Mouse (Mus musculus) frontal cortex, postnatal 14 days (tissue): ENCODE measurements around the gene Tmem202.

ENCODE experiments used
- DNase-seq, 2 experiments: peaks; one replicate each; pipeline ENCODE4 v3.0.0; 2022; ENCODE audit warnings: low spot score in 2 of 2

Gene Tmem202

DNA sequence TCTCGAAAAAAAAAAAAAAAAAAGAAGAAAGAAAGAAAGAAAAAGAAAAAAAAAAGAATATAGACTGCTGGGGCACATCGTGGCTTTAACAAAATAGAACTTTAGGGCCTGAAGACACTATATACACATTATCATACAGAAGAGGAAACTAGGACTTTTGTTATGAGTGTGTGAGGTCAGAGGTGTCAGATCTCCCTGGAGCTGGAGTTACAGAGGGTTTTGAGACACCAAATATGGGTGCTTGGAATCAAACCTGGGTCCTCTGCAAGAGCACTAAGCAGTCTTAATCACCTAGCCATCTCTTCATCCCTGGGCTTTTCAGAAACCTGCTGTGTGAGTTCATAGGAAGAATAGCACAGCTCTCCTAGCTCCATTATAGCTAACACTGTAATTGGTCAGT, 6.2 kb downstream of the Tmem202 start:
- no peak for DNase-seq

DNA sequence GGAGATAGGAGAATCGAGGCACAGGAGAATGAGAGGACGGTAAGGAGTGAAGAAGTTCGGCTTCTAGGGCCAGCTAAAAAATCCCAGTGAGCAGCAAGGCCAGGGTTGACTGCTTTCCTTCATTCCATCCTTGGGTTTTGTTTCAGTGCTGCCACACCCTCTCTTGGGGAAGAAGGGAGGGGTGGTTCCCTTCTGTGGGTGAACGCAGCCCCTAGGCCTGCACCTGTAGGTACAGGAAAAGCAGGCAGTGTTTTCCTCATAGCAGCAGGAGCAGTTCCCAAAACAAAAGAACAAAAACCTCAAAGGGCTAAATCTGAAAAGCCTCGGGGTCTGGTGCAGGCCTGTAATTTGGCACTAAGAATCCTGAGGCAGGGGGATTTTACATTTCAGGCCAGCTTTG, 8.0 kb downstream of the Tmem202 start:
- DNase-seq, result no peak

DNA sequence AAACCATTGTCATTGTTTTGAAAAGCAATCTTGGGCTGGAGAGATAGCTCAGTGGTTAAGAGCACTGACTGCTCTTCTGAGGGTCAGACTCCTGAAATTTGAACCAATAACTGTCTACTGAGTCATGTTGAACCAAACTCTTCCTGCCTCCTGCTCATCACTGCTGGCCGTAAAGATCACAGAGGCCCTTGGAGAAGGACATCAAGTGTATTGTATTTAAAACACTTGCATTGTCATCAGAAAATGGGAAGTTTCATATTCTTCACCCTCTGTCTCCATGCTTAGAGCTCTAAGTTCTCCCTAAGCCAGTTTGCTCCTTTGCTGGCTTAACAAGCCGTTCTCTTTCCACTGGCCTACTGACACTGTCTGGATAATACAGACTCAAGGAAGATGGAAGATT, 11.4 kb downstream of the Tmem202 start:
- no peak for DNase-seq

DNA sequence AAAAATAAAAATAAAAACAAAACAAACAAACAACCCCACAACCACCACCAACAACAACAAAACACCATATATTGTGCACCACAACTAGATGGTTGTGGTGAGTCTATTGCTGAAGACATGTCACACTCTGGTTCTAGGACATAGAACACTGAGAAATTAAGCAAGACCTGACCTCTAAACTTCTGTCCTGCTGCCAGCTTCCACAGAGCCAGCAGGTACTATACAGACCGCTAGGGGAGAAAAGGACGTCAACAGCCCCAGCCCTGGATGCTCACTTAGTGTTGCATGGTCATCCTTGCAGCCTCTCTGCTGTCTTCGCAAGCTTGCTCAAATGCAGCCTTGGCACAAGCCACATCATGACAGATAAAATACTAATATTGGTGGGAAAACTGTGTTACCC, 12.1 kb downstream of the Tmem202 start:
- DNase-seq, result no peak

- no peak for DNase-seq
These were observed 12.9 kb downstream of the Tmem202 start for GRCm38 (mm10) chr9:59526727-59527126.

DNA sequence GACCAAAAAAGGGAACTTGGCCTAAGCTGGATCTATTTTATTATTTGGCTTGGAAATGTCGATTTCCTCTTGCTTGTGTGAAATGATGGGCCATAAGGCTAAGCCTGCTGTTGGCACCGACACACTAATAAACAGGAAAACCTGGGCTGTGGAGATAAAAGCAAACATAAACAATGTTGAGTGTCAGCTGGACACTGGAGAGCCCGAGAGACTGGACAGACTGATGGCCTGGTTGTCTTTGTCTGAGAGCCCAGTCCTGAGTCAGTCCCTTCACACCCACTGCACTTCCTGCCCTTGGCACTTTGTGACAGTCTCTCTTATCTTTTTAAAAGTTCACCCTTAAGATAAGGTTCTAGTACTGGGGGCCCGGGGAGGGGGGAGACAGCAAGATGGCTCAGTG, 16.7 kb downstream of the Tmem202 start:
- DNase-seq, result no peak

- no peak for DNase-seq
These were observed 20.3 kb downstream of the Tmem202 start for GRCm38 (mm10) chr9:59519396-59519795.

GRCm38 (mm10) chr9:59518976-59519375, 20.7 kb downstream of the Tmem202 start:
- DNase-seq, result peak; percentile 37 to 40

DNA sequence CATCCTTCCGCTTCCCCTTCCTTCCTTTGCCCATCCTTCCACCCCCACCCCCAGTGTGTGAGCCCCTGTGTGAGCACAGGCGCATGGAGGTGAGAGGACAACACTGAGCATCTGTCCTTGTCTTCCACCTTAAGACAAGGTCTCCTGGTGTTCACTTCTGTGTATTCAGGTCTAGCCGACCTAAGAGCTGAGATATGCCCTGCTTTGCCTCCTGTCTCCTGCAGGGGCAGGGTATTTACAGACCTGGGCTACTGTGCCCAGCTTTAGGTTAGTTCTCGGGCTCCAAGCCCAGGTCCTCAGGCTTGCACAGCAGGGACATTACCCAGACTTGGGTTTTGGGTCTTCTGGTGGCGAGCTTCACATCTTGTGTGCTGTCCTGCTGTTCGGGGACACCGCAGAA, 22.5 kb downstream of the Tmem202 start:
- no peak for DNase-seq

DNA sequence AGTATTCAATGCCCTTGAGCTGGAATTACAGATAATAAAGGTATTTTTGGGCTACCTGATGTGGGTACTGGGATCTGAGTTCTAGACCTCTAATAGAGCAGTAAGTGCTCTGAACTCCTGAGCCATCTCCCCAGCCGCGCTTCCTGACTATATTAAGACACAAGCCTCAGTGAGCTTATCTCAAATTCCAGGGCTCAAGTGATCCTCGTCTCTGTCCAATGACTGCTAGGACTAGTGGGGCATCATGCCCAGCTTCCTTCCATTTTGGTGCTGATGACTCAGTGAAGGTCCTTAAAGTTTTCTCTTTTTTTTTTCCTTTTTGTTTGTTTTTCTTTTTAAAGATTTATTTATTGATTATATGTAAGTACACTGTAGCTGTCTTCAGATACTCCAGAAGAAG, 24.6 kb downstream of the Tmem202 start:
- no peak for DNase-seq

DNA sequence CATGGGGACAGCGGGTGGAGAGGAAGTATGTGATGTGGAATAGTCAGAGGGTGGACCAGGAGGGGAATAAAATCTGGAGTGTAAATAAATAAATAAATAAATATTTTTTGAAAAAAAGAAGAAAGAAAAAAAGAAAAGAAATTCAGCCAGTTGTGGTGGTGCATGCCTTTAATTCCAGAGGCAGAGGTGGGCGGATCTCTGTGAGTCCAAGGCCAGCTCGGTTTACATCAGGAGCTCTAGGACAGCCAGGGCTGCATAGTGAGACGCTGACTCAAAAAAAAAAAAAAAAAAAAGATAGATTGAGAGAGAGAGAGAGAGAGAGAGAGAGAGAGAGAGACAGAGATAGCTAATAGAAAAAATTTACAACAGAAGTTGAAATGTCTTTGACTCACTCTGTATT, 27.3 kb downstream of the Tmem202 start:
- DNase-seq, result no peak

DNA sequence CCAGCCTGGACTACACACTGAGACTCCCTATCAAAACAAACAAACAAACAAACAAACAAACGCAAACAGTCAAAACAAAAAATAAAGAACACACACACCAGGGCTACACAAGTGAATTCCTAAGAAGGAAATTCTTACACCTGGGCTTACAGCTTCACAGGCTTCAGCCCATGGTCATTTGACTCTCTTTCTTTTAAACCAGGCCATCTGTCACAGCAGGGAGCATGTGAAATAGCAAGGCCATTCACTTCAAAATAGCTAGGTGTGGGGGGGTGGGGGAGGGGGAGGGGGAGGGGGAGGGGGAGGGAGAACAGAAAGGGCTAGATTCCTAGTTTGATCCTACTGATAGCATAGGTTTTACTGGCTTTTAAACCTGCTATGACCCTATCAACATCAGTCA, 31.5 kb downstream of the Tmem202 start:
- no peak for DNase-seq

DNA sequence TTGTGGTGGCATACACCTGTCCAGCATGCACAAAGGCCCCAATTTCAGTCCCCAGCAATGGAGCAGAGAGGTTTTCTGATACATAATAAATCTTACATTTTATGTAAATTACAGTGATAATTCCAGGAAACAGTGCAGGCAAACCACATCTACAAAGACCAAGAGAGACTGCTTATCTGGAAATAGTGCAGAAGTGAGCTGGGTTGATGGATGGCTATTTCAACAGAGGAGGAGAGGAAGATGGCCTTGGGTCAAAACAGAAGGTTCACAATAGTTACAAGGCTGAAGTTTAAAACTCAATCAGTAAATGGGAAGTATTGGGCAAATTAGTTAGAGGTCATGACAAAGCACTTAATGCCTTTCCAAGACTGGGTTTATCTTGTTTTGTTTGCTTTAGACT, 52.3 kb downstream of the Tmem202 start:
- DNase-seq, result no peak

GRCm38 (mm10) chr9:59486549-59487065, 53.0 kb downstream of the Tmem202 start, which contains the start of gene Arih1:
Gene Arih1 (minus strand): TSS chr9:59486618.
- DNase-seq, result peak; percentile 96 to 99

DNA sequence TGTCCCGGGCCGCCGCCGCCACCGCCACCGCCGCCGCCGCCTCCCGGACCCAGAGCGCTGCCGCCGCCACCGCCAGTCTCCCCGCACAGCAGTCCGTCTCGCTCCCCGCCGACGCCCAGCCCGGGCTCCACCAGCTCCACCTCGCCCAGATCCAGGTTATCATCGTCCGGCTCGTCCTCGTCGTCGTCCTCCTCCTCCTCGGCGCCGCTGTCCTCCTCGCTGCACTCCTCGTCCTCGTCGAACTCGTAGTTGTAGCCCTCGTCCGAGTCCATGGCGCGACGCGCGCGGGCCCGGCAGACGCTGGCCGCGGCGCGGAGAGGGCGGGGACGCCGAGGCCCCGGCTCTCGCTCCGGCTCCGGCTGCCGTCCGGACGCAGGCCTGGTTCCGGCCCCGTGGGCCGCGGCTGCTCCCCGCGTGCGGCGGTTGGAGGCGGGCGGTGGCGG, 53.5 kb downstream of the Tmem202 start:
- DNase-seq, result no peak

GRCm38 (mm10) chr9:59485511-59486075, 54.1 kb downstream of the Tmem202 start:
- DNase-seq, result peak; percentile 39 to 56

DNA sequence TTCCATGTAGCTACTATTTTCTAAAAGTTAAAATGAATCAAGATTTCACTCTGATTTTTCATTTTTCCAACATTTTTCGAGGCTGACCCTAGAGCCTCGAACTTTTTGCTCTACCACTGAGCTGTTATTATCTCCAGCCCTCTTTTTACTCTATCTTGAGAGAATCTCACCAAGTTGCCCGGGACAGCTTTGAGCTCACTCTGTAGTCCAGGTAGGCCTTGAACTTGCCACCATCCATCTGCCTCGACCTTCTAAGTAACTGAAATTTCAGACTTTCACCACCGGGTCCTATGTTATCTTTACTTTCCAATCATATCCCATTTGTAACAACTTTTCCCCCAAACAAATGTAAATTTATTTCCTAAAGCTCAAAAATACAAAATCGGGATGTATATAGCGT, 54.9 kb downstream of the Tmem202 start:
- DNase-seq, result no peak

DNA sequence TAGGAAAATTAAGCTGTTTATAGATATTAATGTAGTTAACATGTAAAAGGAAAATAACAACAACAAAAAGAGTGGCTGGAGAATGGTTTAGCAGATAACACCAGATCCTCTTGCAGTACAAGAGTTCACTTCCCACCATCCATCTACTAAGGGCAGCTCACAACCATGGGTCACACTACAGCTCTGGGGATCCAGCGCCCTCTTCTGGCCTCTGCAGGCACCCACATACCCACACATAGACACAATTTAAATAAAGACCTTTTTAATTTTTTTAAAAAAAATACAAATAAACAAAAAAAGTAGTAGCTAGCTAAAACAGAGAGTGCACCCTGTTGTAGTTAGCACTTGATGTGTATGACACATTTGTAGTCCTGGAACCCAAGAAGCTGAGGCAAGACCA, 57.2 kb downstream of the Tmem202 start:
- DNase-seq, result no peak

GRCm38 (mm10) chr9:59476617-59477016, 63.0 kb downstream of the Tmem202 start:
- no peak for DNase-seq

DNA sequence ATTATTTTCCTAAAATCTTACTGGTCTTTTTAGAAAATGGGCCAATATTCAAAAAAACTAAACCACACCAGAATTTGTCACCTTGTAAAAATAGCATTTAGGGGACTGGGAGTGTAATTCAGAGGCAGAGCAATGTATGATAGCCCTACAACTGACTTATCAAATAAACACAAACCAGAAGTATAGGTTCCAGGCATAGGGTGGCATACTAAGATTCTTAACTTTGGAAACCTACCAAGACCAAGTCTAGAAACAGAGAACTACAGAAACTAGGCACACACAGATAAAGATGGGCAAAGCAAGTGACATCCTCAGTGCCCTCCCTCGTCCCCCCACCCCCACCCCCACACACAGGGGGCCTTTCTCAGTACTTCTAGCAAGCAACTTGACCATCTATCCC, 64.8 kb downstream of the Tmem202 start:
- no peak for DNase-seq

DNA sequence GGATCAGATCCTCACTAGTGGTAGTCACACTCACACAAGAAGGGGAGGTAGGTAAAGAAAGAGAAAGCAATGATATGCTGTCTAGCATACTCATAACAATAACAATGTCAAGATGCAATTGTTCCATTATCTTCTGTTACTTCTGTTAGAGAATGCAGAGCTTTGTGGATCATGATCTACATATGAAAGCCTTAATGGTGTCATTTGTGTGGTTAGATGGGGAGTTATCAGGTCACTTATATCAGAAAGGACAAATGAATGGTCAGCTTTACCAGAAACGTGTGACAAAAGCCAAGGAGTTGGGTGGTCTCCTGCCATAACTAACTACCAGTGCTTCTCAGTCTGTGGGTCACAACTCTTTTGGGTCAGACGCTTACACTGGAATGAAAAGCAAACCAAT, 66.5 kb downstream of the Tmem202 start:
- no peak for DNase-seq

DNA sequence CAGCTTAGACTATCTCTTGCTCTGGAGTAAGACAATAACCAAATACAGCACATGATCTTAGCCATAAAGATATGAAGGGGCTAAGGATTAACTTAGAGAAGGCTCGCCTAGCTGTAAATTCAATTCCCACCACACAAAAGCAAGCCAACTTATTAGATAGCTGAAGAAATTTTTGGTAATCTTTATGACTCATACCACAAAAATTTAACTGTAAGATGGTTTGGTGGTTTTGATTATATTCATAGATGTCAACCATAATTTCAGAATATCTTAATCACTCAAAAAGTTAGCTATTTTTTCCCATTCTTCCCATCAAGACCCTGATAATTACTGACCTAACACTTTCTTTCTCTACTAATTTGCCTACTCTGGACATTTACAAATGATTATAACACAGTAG, 70.2 kb downstream of the Tmem202 start:
- DNase-seq, result no peak
